Mouse (Mus musculus) left cerebral cortex, adult 11 months (tissue): Measurements from ENCODE around the gene Nhlh1.

Experiments used
- DNase-seq: peaks from one replicate; pipeline ENCODE4 v3.0.0; 2022; ENCODE audit warnings: low spot score

Nhlh1 gene

GRCm38 (mm10) chr1:172053541-172054440 is 3.6 kb downstream of the Nhlh1 start:
- DNase-seq: no peak

DNA sequence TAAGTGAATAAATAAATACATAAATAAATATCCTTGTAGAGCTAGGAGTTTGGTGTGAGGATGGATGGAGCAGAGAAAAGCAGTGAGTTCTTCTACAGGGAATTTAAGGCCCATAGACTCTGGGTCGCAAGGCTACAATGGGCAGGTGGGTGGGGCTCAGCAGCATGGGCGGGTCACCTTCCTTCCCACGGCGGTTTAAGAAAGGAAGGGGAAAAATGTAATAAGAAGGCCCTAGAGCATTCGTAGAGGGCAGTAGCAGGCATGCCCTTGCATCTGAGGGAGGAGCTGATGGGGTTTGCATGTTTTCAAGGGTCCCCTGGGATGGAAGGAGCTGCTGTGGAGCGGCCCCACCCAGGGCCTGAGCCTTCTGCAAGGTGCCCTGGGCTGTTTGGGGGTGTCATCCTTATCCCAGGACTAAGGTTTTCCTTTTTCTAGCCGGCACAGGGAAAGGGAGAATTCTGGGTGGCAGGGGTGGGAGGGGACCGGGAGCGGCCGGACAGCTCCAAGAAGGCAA is 4.5 kb downstream of the Nhlh1 start:
- DNase-seq: no peak

DNA sequence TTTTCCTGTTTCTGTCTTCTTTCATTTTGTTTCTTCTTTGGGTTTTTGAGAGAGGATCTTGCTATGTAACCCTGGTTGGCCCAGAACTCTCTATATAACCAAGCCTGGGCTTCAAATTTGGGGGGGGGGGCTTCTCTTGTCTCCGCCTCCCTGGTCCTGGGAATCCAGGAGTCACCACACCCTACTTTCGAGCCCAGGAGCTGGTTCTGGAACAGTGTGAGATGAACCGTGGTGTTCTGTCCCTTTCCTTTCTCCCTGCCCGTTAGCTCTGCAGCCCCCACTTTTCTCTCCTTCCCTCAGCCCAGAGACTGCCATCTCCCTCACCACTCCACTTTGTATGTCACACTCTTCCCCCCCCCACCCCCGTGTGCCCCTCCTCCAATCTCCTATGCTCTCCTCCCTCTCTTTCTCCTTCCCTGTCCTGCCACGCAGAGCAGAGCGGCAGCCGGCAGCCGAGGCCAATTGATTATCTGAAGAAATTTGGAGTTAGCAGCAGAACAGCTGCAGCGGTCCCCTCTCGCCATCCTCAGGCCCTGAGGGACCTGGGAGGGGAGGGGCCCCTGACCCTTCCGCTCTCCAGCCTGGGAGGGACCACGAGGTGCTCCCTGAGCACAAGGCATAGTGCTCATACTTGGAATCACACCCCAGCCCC is 8.1 kb downstream of the Nhlh1 start:
- no peak for DNase-seq

DNA sequence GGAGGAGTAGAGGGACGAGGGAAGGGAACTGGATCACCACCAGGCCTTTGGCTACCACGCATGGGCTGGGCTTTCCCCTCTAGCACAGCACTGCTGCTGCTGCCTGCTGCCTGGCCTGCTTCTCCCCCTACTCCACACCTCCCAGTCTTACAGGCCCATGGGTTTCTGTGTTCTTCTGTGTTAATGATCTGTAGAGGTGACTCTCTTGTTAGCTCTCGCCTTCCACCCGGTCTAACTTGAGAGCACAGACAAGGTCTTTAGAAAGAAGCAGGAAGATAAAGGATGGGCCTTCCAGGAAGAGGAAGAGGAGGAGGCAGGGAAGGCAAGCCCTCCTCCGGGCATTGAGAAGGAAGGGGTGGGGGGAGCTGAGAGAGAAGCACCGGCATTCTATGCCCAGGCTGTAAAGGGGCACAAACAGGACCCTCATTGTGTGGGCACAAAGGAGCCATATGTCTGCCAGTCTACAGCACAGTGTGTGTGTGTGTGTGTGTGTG is 9.1 kb downstream of the Nhlh1 start:
- no peak for DNase-seq

- DNase-seq: no peak
These were observed 10.4 kb downstream of the Nhlh1 start for GRCm38 (mm10) chr1:172046938-172047337.

DNA sequence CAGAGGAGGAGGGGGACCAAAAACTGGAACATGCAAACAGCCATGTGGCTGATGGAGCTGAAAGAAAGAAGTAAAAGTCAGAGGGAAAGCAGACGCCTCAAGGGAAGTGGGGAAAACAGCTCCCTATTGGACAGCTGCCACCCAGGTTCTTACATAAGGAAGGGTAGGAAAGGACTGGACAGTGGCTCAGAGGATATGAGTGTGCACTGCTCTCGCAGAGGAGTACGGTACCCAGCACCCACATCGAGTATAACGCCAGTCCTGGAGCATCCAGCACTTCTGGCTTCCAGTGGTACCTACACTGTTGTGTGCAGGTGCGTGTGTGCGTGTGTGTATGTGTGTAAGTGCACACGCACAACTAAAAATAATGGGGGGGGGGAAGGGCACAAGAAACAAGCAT is 11.0 kb downstream of the Nhlh1 start:
- DNase-seq: no peak

DNA sequence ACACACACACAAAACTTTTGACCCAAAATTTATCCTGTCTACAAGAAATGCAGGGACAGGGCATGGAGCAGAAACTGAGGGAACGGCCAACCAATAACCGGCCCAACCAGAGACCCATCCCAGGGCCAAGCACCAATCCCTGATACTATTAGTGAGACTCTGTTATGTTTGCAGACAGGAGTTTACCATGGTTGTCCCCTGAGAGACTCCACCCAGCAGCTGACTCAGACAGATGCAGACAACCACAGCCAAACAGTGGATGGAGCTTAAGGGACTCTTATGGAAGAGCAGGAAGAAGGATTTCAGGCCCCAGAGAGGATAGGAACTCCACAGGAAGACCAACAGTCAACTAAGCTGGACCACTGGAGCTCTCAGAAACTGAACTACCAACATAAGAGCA is 27.5 kb downstream of the Nhlh1 start:
- DNase-seq: no peak

DNA sequence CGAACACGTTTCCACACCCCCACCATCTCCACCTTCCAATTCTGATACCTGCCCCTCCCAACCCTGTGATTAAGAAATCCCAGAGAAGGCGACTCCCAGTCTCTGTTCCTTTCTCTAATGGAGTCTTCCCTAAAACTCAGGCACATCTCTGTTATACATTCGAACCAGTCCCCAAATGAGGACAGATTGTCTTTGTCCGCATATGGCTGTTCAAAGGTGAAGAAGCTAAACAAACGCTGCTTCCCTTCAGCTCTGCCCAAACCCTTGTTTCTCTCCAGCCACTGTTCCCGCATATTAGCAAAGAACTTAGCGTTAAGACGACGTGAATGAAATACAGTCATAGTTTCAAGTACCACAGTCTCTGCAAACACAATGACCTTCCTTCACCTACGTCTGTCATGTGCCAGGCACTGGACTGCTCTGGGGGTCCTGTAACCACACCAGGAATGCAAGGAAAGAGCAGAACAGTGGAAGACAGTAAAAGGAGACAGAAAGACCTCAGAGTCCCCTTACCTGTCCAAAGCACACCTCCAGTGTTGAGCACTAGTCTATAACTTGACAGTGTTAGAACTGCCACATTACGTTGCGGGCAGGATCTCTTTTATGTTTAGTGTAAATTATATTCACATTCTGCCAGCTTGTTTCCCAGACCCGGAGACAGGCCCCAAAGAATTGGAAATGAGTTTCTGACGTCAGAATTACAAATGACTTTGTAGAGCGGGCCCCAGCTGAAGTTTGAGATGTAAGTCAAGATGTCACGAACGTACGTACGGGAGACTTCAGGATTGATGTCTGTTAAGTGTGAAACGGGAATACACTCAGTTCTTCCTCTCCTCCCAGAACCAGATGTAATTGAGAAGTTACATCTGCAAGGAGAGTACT is 28.7 kb downstream of the Nhlh1 start, which contains the start of gene Vangl2:
TSS of gene Vangl2 (minus strand) at position 51 of the 882 bp plus-strand sequence.
- DNase-seq: no peak

DNA sequence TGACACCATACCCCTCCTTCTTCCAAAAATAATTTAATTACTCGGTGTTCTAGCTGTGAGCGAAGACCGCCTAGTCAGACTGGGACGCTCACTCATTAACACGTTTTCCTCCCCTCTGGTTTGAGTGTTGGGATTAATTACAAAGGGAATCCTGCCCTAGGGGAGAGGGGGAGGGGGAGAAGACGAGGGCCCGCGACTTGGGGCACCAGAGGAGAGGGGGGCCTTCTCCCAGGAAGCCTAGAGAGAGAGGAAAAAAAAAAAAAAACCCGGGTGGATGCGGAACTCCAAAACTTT is 29.6 kb downstream of the Nhlh1 start:
- no peak for DNase-seq

DNA sequence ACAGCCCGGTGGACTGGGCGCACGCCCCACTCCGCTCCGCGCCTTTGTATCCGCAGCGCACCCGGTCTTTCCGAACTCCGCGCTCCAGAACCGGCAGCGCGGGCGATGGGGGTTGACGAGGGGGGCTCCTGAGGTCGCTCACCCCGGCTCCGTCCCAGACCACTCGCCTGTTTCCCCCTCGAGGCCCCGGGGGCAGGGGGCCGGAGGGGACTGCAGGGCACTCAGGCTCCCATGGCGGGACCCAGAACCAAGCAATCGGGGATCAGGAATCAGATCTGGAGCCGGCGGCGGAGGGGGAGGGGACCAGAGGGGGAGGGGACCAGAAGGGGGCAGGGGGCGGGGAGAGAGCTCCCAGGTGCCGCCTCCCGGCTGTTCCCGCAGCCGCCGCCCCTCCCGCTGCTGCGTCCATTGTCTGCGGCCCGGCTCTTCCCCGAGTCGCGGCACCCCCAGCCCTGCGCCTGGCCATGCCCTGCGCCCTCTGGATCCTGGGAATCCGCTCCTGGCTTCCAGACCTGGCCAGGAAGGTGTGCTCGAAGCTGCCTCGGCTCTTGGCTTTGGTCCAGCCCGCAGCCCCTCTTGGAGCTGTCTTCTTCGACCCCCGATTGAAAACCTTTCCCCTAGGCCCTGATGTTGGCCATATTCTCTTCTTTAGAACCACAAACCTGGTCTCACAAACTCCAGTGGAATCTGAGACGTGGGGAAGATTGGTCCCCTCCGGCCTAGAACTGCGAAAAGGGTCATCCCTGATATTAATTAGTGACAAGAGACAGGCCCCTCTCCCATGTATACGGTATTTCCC is 30.2 kb downstream of the Nhlh1 start:
- peak; percentile 66 for DNase-seq

- no peak for DNase-seq
These were observed 31.0 kb downstream of the Nhlh1 start for GRCm38 (mm10) chr1:172026201-172026901.

DNA sequence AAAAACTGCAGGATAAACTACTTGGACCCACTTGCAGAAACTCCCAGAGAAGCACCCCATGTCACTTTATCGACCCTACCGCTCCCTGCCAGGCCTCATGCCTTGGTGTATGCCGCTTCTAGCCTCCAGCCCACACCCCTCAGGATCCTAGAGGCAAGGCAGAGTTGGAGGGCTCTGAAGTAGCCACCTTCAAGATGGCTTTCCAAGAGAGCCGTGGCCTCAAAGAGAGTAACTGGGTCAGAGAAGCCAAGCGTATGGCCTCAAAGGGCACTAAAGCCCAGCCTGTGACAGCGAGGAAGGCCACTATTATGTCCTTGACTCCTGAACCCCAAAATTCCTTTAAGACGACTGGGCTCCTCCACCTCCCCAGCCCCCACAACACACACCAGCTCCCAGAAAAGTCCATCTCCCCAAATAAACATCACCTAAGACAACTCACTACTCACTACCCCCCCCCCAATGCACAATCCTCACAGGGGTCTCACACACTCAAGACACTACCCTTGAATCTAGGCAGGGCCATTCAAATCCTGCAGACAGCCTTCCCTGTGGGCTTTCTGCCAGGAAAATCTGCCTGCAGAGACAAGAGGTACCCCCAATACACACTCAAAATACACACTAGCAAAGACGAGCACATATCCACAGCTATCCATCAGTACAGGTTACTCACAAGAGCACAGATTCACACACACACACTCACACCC is 32.0 kb downstream of the Nhlh1 start:
- no peak for DNase-seq

GRCm38 (mm10) chr1:172024140-172024895 is 33.1 kb downstream of the Nhlh1 start:
- no peak for DNase-seq

DNA sequence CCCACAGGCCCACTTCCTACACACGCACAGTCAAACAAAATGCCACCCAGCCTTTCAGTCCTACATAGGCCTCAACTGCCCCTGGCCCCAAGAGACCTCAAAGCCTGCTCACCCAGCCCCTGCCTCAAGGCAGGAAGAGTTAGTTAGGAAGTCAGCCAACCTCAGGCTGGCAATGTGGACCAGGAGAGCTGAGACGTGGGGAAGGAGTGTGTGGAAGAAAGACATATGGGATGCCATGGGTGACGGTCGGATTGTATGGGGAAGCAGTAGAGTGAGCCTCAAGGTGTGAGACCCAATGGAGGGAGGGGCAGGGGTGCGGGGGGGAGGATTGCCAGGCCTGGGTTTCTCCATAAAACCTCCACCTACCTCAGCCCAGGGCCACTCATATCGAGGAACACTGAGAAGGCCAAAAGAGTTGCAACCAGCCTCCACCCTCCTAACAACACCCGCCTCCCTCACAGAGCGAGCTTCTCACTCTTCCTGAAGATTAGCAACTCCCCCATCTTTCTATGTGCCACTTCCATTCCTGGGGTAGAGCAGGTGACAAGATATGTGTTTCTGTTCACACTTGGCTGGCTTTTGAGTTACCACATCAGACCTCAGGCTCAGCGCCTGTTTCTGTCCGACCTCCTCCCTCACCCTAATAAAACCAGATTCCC is 37.4 kb downstream of the Nhlh1 start:
- DNase-seq: no peak

DNA sequence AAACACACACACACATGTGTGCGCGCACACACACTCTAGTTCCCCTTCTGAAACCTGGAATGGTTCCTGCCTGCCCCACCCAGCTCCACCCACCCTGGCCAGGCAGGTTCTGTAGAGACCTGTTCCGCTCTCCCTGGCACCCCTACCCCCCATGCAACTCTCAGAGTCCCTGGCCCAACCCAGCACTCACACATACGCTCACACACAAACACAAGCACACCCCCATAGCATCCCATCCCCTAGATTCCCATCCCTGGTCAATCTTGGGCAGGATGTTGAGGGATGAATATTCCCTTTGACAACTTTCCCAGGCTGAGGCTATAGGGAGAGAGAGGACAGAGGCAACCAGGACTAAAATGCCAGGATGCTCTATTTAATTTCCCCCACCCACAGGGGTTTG is 38.0 kb downstream of the Nhlh1 start:
- DNase-seq: no peak

DNA sequence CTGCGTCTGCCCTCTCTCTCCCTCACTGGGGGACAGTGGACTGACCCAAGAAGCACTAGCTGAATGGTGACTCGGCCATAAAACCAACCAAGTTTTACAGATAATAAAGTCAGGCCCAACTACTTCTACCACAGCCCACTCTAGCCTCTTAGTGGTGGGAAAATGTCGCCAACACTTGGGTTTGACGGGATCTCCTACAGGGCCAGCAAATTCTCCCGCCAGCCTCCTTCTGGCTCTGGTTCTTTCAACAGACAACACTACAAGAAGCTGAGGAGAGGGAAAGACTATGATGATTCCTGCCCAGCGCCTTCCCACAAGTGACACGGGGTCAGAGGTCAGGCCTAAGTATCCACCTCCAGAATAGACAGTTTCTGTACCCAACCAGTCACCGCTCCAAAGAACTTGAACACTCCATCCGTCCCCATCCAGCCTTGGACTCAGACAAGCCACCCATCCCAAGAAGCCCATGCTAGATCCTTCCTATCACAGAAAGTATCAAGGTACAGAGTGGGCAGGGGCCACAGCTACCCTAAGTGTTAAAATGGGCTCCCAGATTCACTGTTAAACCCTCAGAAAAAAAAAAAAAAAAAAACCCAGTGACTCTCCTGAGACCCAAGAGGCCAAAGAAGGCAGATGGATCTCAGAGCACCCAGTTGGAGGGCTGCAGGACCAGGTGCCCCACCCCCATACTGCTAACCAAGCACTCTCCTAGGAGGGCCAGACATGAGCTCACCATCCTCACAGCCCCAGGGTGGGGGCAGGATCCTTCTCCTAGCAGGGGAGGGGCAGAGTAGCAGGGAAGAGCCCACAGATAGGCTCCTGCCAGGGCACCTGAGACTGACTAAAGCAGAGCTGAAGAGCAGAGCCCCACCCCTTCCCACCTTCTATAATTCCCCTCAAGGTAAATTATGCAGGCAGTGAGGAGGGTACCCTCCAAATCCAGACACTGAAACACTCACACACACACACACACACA is 38.7 kb downstream of the Nhlh1 start:
- no peak for DNase-seq

GRCm38 (mm10) chr1:172017517-172018070 is 39.8 kb downstream of the Nhlh1 start:
- DNase-seq: no peak
